Mouse (Mus musculus) kidney, postnatal 14 days (tissue): ENCODE measurements at regions not wholly inside any gene's neighbourhood (a gene's known extent, or its start where the extent isn't known, plus 50 kb on each side); places are given as distances from the start of the nearest gene placed in this dataset.
A peak's percentile ranks its signal among the peaks of the same experiment; 100 is the strongest.

Experiments
- DNase-seq: peaks from one replicate; pipeline ENCODE4 v3.0.0; 2022; ENCODE audit warnings: mixed read lengths

- no peak for DNase-seq
Observed at GRCm38 (mm10) chr2:128374926-128375325, 216.1 kb upstream of the Spdye4c start.

- no peak for DNase-seq
Observed at GRCm38 (mm10) chr2:128375827-128376226, 215.2 kb upstream of the Spdye4c start.

- DNase-seq, result no peak
Observed at GRCm38 (mm10) chr2:128377176-128377575, 213.8 kb upstream of the Spdye4c start.

GRCm38 (mm10) chr2:128377680-128378079 is 213.3 kb upstream of the Spdye4c start:
- no peak for DNase-seq

GRCm38 (mm10) chr2:128378456-128378855 is 212.6 kb upstream of the Spdye4c start:
- DNase-seq, result no peak

GRCm38 (mm10) chr2:128379151-128379550 is 211.9 kb upstream of the Spdye4c start:
- DNase-seq, result no peak

- no peak for DNase-seq
Observed at GRCm38 (mm10) chr2:128379554-128379953, 211.5 kb upstream of the Spdye4c start.

- DNase-seq, result no peak
Observed at GRCm38 (mm10) chr2:128380581-128380980, 210.4 kb upstream of the Spdye4c start.

GRCm38 (mm10) chr2:128381684-128382205 is 209.3 kb upstream of the Spdye4c start:
- no peak for DNase-seq

- DNase-seq, result no peak
Observed at GRCm38 (mm10) chr2:128382473-128382872, 208.5 kb upstream of the Spdye4c start.

GRCm38 (mm10) chr2:128384612-128385011 is 206.4 kb upstream of the Spdye4c start:
- no peak for DNase-seq

- DNase-seq, result peak; percentile 74
Observed at GRCm38 (mm10) chr2:128386846-128387621, 204.0 kb upstream of the Spdye4c start.

- no peak for DNase-seq
Observed at GRCm38 (mm10) chr2:128387851-128388471, 203.0 kb upstream of the Spdye4c start.

- DNase-seq, result peak; percentile 58
Observed at GRCm38 (mm10) chr2:128388883-128389470, 202.0 kb upstream of the Spdye4c start.

- DNase-seq, result no peak
Observed at GRCm38 (mm10) chr2:128392344-128392743, 198.7 kb upstream of the Spdye4c start.

- DNase-seq, result no peak
Observed at GRCm38 (mm10) chr2:128393401-128393800, 197.6 kb upstream of the Spdye4c start.

- no peak for DNase-seq
Observed at GRCm38 (mm10) chr2:128393921-128394320, 197.1 kb upstream of the Spdye4c start.

GRCm38 (mm10) chr2:128395308-128396007 is 195.6 kb upstream of the Spdye4c start:
- peak; percentile 17 for DNase-seq

GRCm38 (mm10) chr2:128396008-128396346 is 195.0 kb upstream of the Spdye4c start:
- DNase-seq, result peak; percentile 95

- no peak for DNase-seq
Observed at GRCm38 (mm10) chr2:128401359-128401758, 189.7 kb upstream of the Spdye4c start.

- no peak for DNase-seq
Observed at GRCm38 (mm10) chr2:128403143-128403935, 187.7 kb upstream of the Spdye4c start.

GRCm38 (mm10) chr2:128404405-128404804 is 186.6 kb upstream of the Spdye4c start:
- no peak for DNase-seq
